Mouse (Mus musculus): ENCODE data around the gene Mutyh. TPM values are rescaled to one million over a fixed set of nuclear protein-coding genes. Genes with fewer than 3 reads are reported as not detected.

The Mutyh gene
- total and polyA plus RNA-seq, 2 experiments from 2014 or later, result 4.7 to 13.6 TPM

- 70% methylated on average over 2 of the region's 2 CpGs for WGBS
- TF ChIP-seq CTCF (IDR thresholded peaks at IDR 0.05; ENCODE audit: low read depth), result no peak
Measured at GRCm38 (mm10) chr4:116794273-116794672, 13.2 kb upstream of the Mutyh start.

DNA sequence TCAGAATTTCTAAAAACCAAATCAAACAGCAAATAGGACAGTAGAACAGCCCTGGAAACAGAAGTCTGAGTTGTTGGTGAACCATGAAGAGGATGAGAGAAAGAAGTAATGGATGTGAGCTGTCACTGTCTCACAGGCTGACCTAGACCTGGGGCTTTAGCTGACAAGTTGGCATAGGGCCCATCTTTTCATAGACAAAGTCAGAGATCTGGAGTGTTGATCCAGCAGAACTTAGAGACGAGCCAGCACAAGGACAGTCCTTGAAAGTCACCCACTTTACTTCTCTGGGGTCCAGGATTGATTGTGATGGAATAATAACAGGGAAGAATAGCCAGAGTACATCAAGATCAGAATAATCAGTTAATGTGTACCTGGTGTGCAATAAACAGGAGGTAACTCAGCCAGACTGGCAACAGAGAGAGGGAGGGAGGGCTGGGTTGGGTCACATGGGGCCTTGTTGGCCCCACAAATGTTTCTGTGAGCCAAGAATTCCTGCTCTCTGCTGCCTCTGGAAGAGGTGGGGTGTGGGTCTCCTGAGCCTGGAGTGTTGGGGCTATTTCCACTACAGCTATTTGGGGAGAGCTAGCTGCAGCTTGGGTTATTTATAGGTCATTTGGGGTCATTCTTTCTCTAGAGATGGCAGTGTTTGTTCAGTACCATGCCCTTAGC lies 10.9 kb upstream of the Mutyh start:
- DNase-seq, result no peak
- WGBS, result 57% methylated on average over 1 of the region's 1 CpGs
- no peak overlapping the region for H3K4me3 ChIP-seq (ENCODE audit: low read depth, low read length)
- no peak for TF ChIP-seq CTCF (IDR thresholded peaks at IDR 0.05; ENCODE audit: low read depth)
- H3K4me1 ChIP-seq (ENCODE audit: insufficient read depth), result no peaks in the 10 kb centered on the region
- no peaks in the 10 kb centered on the region for H3K27me3 ChIP-seq (ENCODE audit: insufficient read depth, low read length)
- peaks cover 5% of the 10 kb centered on the region; the same call in 1 of the 2 replicates for H3K36me3 ChIP-seq (ENCODE audit: insufficient read depth)
- no peaks in the 10 kb centered on the region for H3K9me3 ChIP-seq (ENCODE audit: low read length)
- no peak overlapping the region for H3K27ac ChIP-seq (ENCODE audit: low read depth, low read length)
- ATAC-seq, result no peak
- no peak overlapping the region for H3K4me2 ChIP-seq (ENCODE audit: low read depth)
- no peak overlapping the region for H3K9ac ChIP-seq

More at GRCm38 (mm10) chr4:116794273-116794672, 13.2 kb upstream of the Mutyh start:
- Histone ChIP-seq H3K4me1 (ENCODE audit: insufficient read depth) (no peaks in the 10 kb centered on the region), H3K9ac (no peak overlapping the region), H3K9me3 (ENCODE audit: low read length) (no peaks in the 10 kb centered on the region), H3K27me3 (ENCODE audit: insufficient read depth, low read length) (no peaks in the 10 kb centered on the region), H3K4me2 (ENCODE audit: low read depth) (no peak overlapping the region), H3K4me3 (ENCODE audit: low read depth, low read length) (no peak overlapping the region), H3K27ac (ENCODE audit: low read depth, low read length) (no peak overlapping the region), H3K36me3 (ENCODE audit: insufficient read depth) (no peaks in the 10 kb centered on the region)
- DNase-seq, result no peak
- no peak for ATAC-seq

- 41% methylated on average over 5 of the region's 5 CpGs for WGBS
- no peak for DNase-seq
Measured at GRCm38 (mm10) chr4:116799901-116800300, 7.6 kb upstream of the Mutyh start.

DNA sequence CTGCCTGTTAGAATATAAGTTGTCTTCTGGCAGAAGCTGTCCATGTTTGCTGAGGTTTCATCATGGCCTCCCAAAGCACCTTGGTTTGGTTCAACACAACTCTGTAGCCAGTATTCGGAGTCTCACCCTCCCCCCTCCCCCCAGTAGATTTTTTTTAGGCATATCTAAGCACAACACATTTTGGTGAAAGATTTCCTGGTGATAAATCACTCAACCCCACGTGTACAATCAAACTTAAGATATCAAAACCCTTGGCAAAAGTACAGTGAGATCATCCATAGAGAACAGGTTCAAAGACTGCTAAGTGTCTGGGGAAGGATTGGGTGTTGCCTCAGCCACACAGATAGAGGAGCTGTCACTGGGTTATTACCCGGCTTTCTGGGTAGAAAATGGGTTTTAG lies 3.5 kb downstream of the Mutyh start:
- Histone ChIP-seq H3K4me1 (ENCODE audit: insufficient read depth) (peaks cover 6% of the 10 kb centered on the region; the same call in 1 of the 2 replicates), H3K27me3 (ENCODE audit: insufficient read depth, low read length) (no peaks in the 10 kb centered on the region), H3K36me3 (ENCODE audit: insufficient read depth) (no peaks in the 10 kb centered on the region), H3K4me2 (ENCODE audit: low read depth) (no peak overlapping the region), H3K4me3 (ENCODE audit: low read depth, low read length) (no peak overlapping the region), H3K9ac (no peak overlapping the region), H3K27ac (ENCODE audit: low read depth, low read length) (no peak overlapping the region), H3K9me3 (ENCODE audit: low read length) (no peaks in the 10 kb centered on the region)
- ATAC-seq (no peak), DNase-seq (no peak)
- TF ChIP-seq CTCF (IDR thresholded peaks at IDR 0.05; ENCODE audit: low read depth), result no peak
- 89% methylated on average over 3 of the region's 3 CpGs for WGBS

More at GRCm38 (mm10) chr4:116799901-116800300, 7.6 kb upstream of the Mutyh start:
- Histone ChIP-seq H3K9ac (no peak overlapping the region), H3K4me3 (ENCODE audit: low read depth, low read length) (no peak overlapping the region), H3K27me3 (ENCODE audit: insufficient read depth, low read length) (no peaks in the 10 kb centered on the region), H3K9me3 (ENCODE audit: low read length) (no peaks in the 10 kb centered on the region), H3K4me1 (ENCODE audit: insufficient read depth) (no peaks in the 10 kb centered on the region), H3K36me3 (ENCODE audit: insufficient read depth) (peaks cover 30% of the 10 kb centered on the region), H3K27ac (ENCODE audit: low read depth, low read length) (no peak overlapping the region), H3K4me2 (ENCODE audit: low read depth) (no peak overlapping the region)
- TF ChIP-seq CTCF (IDR thresholded peaks at IDR 0.05; ENCODE audit: low read depth), result peak; percentile 58
- ATAC-seq, result no peak; the same call in 1 of the 2 replicates

- no peak for TF ChIP-seq CTCF (IDR thresholded peaks at IDR 0.05; ENCODE audit: low read depth)
- no peak for ATAC-seq
Measured at GRCm38 (mm10) chr4:116815276-116815675, 7.8 kb downstream of the Mutyh start.

DNA sequence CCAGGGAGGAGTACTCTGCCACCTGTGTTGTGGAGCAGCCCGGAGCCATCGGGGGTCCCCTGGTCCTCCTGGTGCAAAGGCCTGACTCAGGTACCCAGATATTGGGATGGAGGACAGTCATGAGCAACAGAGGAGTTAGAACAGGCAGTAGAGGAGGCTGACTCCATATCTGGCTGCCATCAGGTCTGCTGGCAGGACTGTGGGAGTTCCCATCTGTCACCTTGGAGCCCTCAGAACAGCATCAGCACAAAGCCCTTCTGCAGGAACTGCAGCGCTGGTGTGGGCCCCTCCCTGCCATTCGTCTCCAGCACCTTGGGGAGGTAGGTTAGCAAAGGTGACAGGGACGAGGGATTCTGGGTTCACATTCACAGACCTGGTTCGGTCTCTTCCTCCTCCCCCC lies 10.0 kb downstream of the Mutyh start:
- Histone ChIP-seq H3K27ac (ENCODE audit: low read depth, low read length) (no peak overlapping the region), H3K4me3 (ENCODE audit: low read depth, low read length) (no peak overlapping the region), H3K9ac (no peak overlapping the region), H3K4me1 (ENCODE audit: insufficient read depth) (peaks cover 3% of the 10 kb centered on the region; the same call in 1 of the 2 replicates), H3K4me2 (ENCODE audit: low read depth) (no peak overlapping the region), H3K9me3 (ENCODE audit: low read length) (no peaks in the 10 kb centered on the region), H3K27me3 (ENCODE audit: insufficient read depth, low read length) (peaks cover 4% of the 10 kb centered on the region; the same call in 1 of the 2 replicates), H3K36me3 (ENCODE audit: insufficient read depth) (no peaks in the 10 kb centered on the region; the same call in 1 of the 2 replicates)
- DNase-seq (no peak), ATAC-seq (no peak)
- 85% methylated on average over 6 of the region's 6 CpGs for WGBS
- no peak for TF ChIP-seq CTCF (IDR thresholded peaks at IDR 0.05; ENCODE audit: low read depth)

More at GRCm38 (mm10) chr4:116815276-116815675, 7.8 kb downstream of the Mutyh start:
- no peak overlapping the region for H3K4me2 ChIP-seq (ENCODE audit: low read depth)
- H3K9me3 ChIP-seq (ENCODE audit: low read length), result no peaks in the 10 kb centered on the region
- no peaks in the 10 kb centered on the region for H3K4me1 ChIP-seq (ENCODE audit: insufficient read depth)
- no peaks in the 10 kb centered on the region for H3K27me3 ChIP-seq (ENCODE audit: insufficient read depth, low read length)
- no peak for DNase-seq
- H3K27ac ChIP-seq (ENCODE audit: low read depth, low read length), result no peak overlapping the region
- H3K36me3 ChIP-seq (ENCODE audit: insufficient read depth), result no peaks in the 10 kb centered on the region; the same call in 1 of the 2 replicates
- WGBS, result 91% methylated on average over 5 of the region's 5 CpGs
- no peak overlapping the region for H3K4me3 ChIP-seq (ENCODE audit: low read depth, low read length)
- no peak overlapping the region for H3K9ac ChIP-seq

Data from forebrain, postnatal 0 days (tissue).